Mouse (Mus musculus): ENCODE results near the gene Tnk2.
A peak's percentile ranks its signal among the peaks of the same experiment; 100 is the strongest.

DNA sequence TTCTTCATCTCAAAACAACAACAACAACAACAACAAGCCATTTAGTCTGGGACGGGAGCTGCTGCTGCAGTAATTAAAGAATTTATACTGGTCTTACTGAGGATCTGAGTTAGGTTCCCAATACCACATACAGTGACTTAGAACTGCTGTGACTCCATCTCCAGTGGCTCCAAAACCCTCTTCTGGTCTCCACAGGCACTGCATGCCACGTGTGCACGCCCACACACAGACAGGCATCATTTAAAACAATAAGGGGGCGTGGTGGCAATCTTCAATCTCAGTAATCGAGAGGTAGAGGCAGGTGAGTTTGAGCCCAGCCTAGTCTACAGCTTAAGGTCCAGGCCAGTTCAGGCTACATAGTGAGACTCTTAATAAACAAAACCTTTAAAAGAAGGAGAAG lies 43.5 kb downstream of the Tnk2 start:
- no peak for TF ChIP-seq POLR2A (IDR thresholded peaks at IDR 0.05; ENCODE audit: low read depth, low read length)
- TF ChIP-seq RCOR1 (conservative IDR thresholded peaks at IDR 0.05; ENCODE audit: low read depth, low read length) = no peak
- no peak for TF ChIP-seq IRF4 (IDR thresholded peaks at IDR 0.05; ENCODE audit: low read depth, low read length)
- peak in 1 of 2 experiments; percentile 39; a peak in 2 of 4 replicates for TF ChIP-seq CTCF (conservative IDR thresholded peaks at IDR 0.05 in 1 of 2, IDR thresholded peaks at IDR 0.05 in 1 of 2; ENCODE audit: low read depth in 2 of 2, low read length in 2 of 2)
- no peak for TF ChIP-seq MAFK (IDR thresholded peaks at IDR 0.05; ENCODE audit: insufficient replicate concordance, low read length)
- TF ChIP-seq NRF1 (IDR thresholded peaks at IDR 0.05; ENCODE audit: low read depth, low read length) = no peak
